Mouse (Mus musculus): ENCODE data around the gene Meioc.

Gene Meioc

DNA sequence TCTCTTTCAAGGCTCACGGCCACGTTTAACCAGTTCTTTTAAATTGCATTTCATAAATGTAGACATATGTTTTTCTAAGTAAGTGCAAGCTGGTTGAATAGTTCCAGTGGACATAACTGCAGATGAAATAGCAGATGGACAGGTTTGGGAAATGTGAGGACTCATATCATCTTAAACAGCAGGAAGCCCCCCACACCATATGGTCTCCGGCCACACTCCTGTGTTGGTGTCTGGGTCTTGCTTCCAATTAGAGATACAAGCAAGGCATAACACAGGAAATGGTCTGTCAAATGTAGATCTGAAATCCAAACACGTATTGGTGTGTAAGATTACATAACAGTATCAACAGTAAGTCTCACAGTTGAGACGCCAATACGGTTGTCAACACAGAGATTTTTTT lies 67.8 kb downstream of the Meioc start:
- no peak for TF ChIP-seq GATA4 (IDR thresholded peaks at IDR 0.05; ENCODE audit: insufficient replicate concordance, low read length)
